Mouse (Mus musculus) left cerebral cortex, adult 18-20 months (tissue): Measurements from ENCODE around the gene Cr1l. TPM values are rescaled to one million over a fixed set of nuclear protein-coding genes. Genes with fewer than 3 reads are reported as not detected.
A peak's percentile ranks its signal among the peaks of the same experiment; 100 is the strongest.

ENCODE experiments used
- DNase-seq, 2 experiments: peaks; one replicate each; pipeline ENCODE4 v3.0.0; 2021 to 2022; ENCODE audit warnings: low spot score in 2 of 2, mixed read lengths in 1 of 2
- long read RNA-seq, 2 experiments: library from polyadenylated mRNA; stranded (forward); transcript quantifications; one replicate each; pipeline ENCODE4 v2.0.0; 2021
- total RNA-seq, 2 experiments: library from RNA; stranded (reverse); gene quantifications; 2 replicates each; pipeline ENCODE4 v1.2.3; 2021

Cr1l gene
- total RNA-seq, result 10 to 100 TPM; 34.3 to 37.5 TPM
- long read RNA-seq, experiment 1, transcript Cr1l-201 (10 exons, 1,651 nt), result major isoform, 5 of 19 reads
- long read RNA-seq, experiment 1, partial matches to known transcripts, result 1 of 19 reads
- long read RNA-seq, experiment 1, other reads (novel, unspliced or antisense), result 12 of 19 reads
- long read RNA-seq, experiment 2, transcript Cr1l-201 (10 exons, 1,651 nt), result major isoform, 7 of 13 reads
- long read RNA-seq, experiment 2, partial matches to known transcripts, result 0 of 13 reads
- long read RNA-seq, experiment 2, other reads (novel, unspliced or antisense), result 5 of 13 reads

DNA sequence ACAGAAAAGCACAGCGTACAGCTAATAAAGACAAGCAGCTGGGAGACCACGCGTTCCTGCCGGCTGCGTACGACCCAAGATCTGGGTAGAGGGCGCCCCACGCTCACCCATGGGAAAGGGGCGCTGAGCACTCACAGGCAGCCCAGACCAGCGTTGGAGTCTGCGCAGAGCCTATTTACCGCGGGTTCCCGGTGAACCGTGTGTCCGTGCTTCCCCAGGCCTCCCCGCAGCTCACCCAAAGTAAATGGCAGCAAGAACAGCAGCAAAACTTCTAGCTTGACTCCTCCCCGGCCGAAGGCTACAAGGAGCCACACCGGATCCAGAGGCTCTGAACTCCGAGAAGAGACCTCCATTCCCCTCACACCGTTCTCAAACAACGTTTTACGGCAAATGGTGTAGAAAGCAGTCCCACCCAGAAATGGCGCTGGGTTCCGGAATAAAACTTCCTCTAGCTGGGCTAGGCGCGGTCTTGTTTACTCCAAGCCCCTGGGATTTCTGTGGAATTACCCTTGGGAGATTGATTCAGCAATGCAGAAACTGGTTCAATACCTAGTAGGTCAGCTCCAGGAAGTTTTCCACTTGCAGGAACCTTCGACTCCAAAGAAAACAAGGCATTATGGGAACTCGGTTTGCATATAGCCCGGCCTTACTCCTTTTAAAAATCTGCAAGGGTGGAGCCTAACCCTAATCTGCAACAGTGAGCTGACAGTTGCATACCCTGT, at the start of gene Cr1l:
Cr1l (minus strand) TSS at position 634 of the 722 bp plus-strand sequence.
- peak; percentile 82 to 88 for DNase-seq

DNA sequence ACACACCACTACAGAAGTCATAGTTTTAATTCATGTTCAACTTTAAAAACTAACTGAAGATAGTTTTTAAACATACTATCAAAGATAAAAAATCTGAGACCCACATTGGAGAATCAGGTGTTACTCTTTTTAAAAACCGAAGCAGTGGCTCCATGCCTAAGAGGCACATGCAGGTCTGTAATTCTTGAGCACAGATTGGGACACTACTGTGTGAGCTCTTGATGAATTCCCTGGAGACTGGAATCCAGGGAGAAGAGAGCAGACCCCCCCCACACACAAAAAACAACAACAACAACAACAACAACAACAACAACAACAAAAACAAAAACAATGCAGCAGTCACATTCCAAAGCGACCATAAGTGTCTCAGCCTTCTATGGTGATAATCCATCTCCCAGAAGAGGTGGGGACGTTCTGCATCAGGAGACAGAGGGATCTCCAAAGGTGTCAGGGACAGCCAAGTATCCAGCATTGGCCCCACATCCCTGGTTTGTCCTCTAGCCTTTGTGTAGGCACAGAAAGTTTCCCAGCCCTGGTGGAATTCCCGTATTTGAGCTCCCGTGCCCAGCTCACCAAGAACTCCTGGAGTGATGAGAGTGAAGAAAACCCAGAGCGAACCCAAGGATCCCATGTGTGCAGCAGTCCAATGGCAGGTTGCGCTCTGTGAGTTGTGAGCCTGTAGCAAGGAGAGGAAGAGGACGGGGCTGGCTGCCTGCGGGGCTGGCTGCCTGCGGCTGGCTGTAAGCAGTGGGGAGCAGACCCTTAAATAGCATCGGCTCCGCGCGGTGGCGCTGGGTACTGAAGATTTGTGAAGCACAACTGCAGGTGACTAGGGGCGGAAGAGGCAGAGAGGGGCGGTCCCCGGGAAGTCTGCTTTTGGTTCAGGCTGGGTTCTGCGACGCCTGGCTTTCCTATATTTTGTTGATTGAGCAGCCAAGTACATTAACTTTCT, 44.9 kb upstream of the Cr1l start, which contains the start of gene Cr2:
Cr2 (minus strand) TSS at position 737 of the 952 bp plus-strand sequence.
- peak; percentile 41 to 56 for DNase-seq

- no peak for DNase-seq
Measured at GRCm38 (mm10) chr1:195164996-195165755, 33.8 kb upstream of the Cr1l start.

- DNase-seq, result no peak
Measured at GRCm38 (mm10) chr1:195132070-195132469, 684 bp upstream of the Cr1l start.

DNA sequence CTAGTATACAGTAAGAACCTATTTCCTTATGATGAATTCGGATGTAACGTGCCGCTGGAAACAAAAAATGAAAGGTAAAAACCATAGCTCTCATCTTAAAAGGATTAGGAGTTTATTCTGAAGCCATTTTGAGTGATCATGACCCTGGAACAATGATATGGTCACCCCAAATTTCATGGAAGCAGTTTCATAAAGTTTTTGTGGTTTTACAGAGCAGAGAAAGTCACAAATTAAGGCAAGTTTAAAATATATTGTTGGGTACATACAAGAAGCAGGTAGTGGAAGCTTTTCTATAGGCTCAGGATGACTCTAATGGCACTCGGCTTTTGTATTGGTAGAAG, 259 bp upstream of the Cr1l start:
- no peak for DNase-seq

GRCm38 (mm10) chr1:195130479-195130878, 907 bp downstream of the Cr1l start:
- DNase-seq, result no peak

DNA sequence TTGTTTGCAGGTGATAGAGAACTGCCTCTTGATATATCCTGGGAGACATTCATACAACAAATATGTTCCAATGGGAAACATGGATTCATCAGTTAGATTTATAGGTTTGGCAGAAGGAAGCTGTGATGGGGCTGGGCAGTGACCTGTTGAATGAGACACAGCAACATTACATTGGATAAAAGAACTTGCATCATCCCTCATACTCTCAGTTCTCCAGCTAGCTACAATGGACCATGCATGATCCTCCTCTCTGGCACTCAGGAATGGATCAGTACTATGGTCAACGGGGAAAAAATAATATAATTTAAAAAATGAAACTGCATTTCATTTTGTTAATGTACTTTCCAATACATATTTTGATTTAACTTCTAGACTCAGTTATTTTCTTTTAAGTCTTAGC, 1.5 kb downstream of the Cr1l start:
- no peak for DNase-seq

GRCm38 (mm10) chr1:195114414-195114813, 17.0 kb downstream of the Cr1l start:
- DNase-seq, result no peak

DNA sequence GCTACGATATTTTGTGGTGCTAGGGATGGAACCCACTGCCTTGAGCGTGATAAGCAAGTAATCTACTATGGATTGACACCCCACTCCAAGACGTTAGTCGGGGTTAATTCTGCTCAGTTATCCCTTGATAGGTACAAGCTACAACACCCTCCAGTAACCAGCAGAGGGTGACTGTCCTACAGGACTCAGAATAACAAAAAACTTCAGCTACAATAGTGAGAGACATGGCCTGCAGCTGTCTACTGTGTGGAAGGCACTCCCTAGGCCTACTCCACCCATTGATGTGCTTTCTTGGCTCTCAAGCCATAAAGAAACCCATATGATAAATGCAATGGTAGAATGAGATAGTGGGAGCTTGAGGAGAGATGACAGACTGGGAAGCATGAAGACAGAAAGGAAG, 17.8 kb downstream of the Cr1l start:
- DNase-seq, result no peak

DNA sequence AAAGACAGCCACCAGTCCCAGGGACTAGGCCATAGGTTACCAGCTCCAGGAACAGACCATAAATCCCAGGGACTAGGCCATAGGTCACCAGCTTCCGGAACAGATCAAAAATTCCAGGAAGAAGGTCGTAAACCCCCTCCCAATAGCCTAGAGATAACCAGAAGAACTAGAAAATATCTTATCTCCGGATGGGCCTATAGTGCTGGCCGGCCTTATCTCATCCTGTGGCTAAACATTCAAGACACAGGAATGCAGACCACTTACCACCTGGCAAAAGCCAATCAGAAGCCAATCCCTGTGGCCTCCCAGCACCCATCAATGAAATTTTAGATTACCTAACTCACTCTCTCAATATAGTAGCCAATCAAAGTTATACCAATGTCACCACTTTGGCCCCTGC, 30.7 kb downstream of the Cr1l start:
- no peak for DNase-seq

DNA sequence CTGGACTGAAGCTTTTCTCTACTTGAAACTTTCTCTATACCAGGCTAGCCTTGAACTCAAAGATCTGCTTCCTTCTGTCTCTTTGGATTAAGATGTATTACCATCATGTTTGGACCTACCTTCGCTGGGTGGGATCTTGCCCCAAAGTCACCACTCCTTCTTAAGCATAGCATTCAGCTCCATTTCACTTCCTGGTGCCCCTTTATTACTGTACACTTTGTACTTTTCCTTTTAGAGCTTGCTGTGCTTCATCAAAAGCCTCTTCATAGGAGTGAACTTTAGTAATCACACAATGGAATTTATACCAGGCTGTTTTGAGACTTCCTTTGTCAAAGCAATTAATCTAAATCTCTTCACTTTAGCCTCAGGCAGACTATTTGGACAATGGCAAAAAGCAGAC, 33.4 kb downstream of the Cr1l start:
- DNase-seq, result no peak

DNA sequence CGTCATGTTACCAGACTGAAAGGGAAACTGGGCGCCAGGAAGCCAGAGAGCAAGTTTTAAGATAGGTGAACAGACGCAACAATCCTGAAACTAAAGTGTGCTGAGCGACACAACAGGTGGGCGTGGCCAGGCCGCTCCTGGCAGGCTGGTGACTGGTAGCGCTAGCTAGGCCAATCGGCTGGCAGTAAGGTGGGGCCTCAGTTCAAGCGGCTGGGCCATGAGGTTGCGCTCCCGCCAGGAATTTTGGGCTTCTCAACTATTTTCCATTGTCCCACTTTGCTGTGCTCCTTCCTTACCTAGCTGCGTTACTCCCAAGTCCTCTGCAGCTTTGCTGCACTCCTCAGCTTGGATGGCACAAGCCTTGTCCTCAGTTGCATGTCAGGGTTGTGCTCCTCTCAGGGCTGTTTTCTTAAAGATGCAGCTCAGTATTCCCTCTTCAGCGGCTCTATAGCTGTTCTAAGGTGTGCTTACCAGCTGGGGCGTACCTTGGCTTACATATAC, 39.1 kb downstream of the Cr1l start, which contains the start of gene Cd46:
Cd46 (minus strand) TSS at position 30 of the 501 bp plus-strand sequence.
- peak in 1 of 2 experiments; percentile 5 for DNase-seq

GRCm38 (mm10) chr1:195091699-195092219, 39.6 kb downstream of the Cr1l start:
- DNase-seq, result no peak

DNA sequence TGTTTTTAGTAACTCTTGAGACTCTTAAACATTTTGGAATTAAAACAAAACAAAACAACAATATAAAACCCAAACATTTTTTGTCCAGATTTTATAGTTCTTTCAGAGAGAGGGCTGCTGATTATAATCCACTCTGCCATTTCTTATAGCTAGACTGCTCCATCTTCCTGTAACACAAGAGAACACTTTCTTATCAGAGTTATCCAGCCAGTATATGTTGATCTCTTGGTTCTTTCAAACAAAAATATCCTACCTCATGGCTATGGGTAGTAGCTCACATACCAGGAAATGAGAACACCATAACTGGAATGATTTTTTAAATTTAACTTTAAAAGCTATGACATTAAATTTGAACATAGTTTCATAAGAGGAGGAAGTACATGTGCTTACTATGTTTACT, 49.2 kb downstream of the Cr1l start:
- DNase-seq, result no peak

Other genes with a start within 250 kb of the Cr1l start
- 10 to 100 TPM; 58.2 to 62.0 TPM for gene Cd34, start 192.8 kb downstream of the Cr1l start, total RNA-seq
- gene Cd46, start 39.3 kb downstream of the Cr1l start, total RNA-seq, result 1 to 10 TPM; 3.4 to 4.6 TPM
- gene Cr2, start 45.1 kb upstream of the Cr1l start, total RNA-seq, result under 1 TPM; 0.21 to 0.45 TPM